Mouse (Mus musculus) embryonic fibroblast, embryonic 13.5 days (primary cell): Measurements from ENCODE around the gene Rasgrp2.

Experiments
- CTCF ChIP-seq: IDR thresholded peaks from 2 replicates; pipeline ENCODE4 v1.5.1; 2011; ENCODE audit warnings: mild to moderate bottlenecking, control low read depth, low read length, moderate library complexity, borderline replicate concordance; ENCODE audit not compliant: insufficient read depth
- POLR2A ChIP-seq: IDR thresholded peaks from 2 replicates; pipeline ENCODE4 v1.6.1; 2011; ENCODE audit warnings: low read depth, mild to moderate bottlenecking, control low read depth, low read length, moderate library complexity

GRCm38 (mm10) chr19:6392743-6393393 is 6.3 kb upstream of the Rasgrp2 start:
- no peak for TF ChIP-seq POLR2A
- no peak; the same call in 1 of the 2 replicates for TF ChIP-seq CTCF
